Mouse (Mus musculus) ovary, postnatal 36 days (tissue): ENCODE measurements around the gene Daxx.
"Not testable (repeated sequence)": the region's sequence is repeated elsewhere in the genome, so short reads cannot be mapped to it uniquely, and the experiment has no call there.

ENCODE experiments used
- DNase-seq: peaks from one replicate; pipeline ENCODE4 v3.0.0; 2022; ENCODE audit warnings: low spot score, mixed read lengths

Daxx gene

GRCm38 (mm10) chr17:33909077-33909868, at the start of gene Daxx:
TSS of gene Daxx (plus strand) at chr17:33909414.
- DNase-seq, result peak; percentile 99

- DNase-seq, result peak; percentile 22
These were observed 43.7 kb upstream of the Daxx start for GRCm38 (mm10) chr17:33865330-33866030.

DNA sequence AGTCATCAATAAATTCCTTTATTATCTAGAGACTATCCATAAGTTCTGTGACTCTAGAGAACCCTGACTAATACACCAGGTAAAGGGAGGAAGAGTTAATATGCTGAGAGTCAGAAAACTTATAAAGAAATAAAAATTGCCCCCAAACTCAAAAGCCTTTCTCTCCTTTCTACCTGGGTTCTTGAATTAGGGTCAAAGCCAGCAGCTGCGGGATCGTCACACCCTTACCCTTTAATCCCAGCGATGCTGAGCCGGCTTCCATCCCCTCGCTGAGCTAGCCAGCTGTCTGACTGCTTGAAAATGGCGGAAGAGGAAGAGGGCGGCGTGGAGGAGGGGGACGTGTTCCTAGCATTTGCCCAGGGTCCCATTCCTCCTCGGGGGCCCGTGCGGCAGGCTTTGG, 35.7 kb upstream of the Daxx start, which contains the start of gene Gm7029:
TSS of gene Gm7029 (plus strand) at position 301 of the 400 bp plus-strand sequence.
- DNase-seq, result not testable (repeated sequence)

DNA sequence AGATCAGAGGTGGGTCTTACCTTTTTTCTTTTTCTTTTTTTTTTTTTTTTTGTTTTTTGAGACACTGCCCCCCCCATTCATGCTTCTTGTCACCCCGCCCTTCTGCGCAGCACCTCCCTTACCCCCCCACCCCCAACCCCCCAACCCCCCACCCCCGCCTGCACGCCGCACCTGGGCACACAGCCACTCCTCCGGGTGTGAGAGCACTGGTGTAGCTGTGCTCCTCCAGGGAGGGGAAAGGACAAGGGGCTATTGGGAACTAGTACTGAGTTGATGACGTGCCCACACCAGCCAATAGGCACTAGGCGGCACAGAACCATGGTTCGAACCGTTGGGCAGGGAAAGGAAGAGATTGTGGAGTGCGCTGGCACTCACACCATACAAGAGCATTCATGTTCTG, 34.8 kb upstream of the Daxx start:
- no peak for DNase-seq

DNA sequence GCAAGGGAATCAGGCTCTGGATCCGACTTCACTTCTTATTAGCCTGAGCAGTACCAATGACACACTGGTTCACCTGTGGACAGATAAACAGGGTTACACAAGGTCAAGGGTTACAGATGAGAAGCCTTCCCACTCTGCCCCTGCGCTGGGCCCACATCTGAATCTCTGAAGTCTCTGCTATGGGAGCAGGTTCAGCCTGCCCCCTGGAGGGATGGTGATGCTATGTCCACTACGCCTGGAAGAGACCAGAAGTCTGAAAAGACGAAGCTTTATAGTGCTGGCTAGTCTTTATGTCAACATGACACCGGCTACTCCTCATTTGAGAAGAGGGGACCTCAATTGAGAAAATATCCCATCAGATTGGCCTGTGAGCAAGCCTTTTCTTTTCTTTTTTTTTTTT, 33.4 kb upstream of the Daxx start:
- not testable (repeated sequence) for DNase-seq

DNA sequence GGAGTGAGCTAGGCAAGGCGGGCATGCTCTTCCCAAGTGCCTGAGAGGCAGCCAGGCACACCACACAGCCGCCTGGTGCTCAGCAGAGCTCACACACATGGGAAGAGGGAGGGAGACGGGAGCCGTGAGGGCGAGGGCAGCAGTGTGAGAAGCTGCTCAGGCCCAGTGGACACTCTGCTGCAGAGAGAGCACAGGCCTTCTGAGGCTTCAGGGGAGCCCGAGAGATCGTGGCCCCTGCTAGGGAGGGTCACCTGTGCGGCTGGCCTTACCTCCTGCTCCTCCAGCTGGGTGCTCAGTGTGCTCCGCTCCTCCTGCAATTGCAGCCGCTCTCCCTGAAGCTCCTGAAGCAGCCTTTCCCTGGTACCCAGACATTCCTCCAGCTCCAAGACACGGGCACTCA, 24.9 kb upstream of the Daxx start:
- not testable (repeated sequence) for DNase-seq

DNA sequence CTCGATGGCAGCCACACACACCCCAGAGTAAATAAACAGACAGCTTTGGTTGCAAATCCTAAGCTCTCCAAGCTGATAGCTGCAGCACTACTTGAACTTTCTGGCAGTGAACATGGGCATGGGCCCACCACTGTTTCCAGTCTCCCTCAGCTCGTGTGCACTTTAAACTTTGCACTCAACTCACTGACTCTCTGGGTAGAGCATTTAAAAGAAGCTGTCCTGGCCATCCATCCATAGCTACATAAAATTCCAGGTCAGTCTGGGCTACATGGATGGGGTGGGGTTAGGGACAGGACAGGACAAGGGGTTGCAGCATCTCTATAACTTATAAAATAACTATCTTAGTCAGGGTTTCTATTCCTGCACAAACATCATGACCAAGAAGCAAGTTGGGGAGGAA, 21.4 kb upstream of the Daxx start:
- DNase-seq, result not testable (repeated sequence)

DNA sequence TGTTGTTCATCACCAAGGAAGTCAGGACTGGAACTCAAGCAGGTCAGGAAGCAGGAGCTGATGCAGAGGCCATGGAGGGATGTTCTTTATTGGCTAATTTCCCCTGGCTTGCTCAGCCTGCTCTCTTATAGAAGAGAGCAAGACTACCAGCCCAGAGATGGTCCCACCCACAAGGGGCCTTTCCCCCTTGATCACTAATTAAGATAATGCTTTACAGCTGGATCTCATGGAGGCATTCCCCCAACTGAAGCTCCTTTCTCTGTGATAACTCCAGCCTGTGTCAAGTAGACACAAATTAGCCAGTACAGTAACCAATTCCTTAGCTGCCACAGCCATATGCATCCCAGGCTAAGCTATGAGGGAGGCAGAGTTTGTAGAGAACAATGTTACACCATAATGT, 21.0 kb upstream of the Daxx start:
- DNase-seq, result not testable (repeated sequence)

- DNase-seq, result not testable (repeated sequence)
These were observed 19.2 kb upstream of the Daxx start for GRCm38 (mm10) chr17:33889941-33890532.

- peak; percentile 99 for DNase-seq
These were observed 18.6 kb upstream of the Daxx start, which contains the start of gene Kifc1 for GRCm38 (mm10) chr17:33890533-33891059. TSS of gene Kifc1 (minus strand) at chr17:33890661.

- no peak for DNase-seq
These were observed 17.9 kb upstream of the Daxx start for GRCm38 (mm10) chr17:33891357-33891756.

DNA sequence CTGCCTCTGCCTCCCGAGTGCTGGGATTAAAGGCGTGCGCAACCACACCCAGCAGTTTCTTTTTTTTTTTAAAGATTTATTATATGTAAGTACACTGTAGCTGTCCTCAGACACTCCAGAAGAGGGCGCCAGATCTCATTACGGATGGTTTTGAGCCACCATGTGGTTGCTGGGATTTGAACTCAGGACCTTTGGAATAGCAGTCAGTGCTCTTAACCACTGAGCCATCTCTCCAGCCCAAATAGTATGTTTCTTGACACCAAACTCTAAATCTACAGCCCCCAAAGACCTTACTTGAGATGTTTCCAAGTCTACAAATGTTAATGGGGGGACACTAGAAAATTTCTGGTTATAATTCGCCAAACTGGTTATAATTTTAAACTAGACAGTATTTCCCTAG, 17.3 kb upstream of the Daxx start:
- DNase-seq, result not testable (repeated sequence)

GRCm38 (mm10) chr17:33892429-33892828, 16.8 kb upstream of the Daxx start:
- DNase-seq, result no peak

DNA sequence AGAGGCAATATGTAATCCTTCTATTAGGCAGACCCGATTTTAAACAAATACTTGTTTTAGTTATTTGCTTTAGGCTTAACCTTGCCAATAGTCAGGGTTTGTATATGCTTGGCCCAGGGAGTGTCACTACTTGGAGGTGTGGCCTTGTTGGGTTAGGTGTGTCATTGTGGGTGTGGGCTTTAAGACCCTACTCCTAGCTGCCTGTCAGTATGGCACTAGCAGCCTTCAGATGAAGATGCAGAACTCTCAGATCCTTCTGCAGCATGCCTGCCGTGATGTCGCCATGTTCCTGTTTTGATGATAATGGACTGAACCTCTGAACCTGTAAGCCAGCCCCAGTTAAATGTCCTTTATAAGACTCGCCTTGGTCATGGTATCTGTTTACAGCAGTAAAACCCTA, 16.2 kb upstream of the Daxx start:
- not testable (repeated sequence) for DNase-seq

- no peak for DNase-seq
These were observed 12.0 kb upstream of the Daxx start for GRCm38 (mm10) chr17:33897114-33897794.

GRCm38 (mm10) chr17:33898193-33898592, 11.0 kb upstream of the Daxx start:
- not testable (repeated sequence) for DNase-seq

DNA sequence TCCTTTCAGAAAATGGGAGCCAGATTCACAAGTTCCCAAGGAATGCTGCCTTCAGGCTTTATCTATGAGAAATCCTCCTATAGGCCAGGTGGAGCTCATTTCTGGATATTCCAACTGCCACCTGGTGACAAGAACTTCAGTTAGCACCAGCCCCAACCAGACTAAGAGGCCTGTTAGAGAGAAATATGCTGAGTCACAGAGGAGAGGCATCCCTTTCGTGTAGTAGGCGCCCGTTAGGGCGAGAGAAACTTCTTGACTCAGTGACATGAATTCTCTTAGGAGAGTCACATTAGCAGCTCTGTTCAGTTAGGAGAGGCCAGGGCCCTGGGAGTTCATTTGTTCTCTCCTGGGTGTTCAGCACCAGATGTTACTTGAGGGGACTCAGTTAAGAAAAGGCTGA, 9.6 kb upstream of the Daxx start:
- DNase-seq, result no peak

- no peak for DNase-seq
These were observed 8.8 kb upstream of the Daxx start for GRCm38 (mm10) chr17:33900281-33900988.

DNA sequence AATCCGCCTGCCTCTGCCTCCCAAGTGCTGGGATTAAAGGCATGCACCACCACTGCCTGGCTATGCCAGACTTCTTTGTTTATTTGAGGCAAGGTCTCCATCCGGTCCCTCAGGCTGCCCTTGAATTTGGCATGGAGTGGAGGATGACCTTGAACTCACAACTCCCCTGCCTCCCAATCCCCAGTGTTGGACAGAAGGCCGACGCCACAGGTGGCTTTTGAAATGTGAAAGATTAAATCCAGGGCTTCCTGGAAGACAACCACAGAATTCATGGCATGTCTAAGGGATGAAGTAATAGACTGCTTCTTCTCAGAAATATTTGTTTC, 8.3 kb upstream of the Daxx start:
- no peak for DNase-seq

- no peak for DNase-seq
These were observed 7.6 kb upstream of the Daxx start for GRCm38 (mm10) chr17:33901653-33902052.

GRCm38 (mm10) chr17:33902079-33902478, 7.1 kb upstream of the Daxx start:
- no peak for DNase-seq
